In the genomic region with DNA sequence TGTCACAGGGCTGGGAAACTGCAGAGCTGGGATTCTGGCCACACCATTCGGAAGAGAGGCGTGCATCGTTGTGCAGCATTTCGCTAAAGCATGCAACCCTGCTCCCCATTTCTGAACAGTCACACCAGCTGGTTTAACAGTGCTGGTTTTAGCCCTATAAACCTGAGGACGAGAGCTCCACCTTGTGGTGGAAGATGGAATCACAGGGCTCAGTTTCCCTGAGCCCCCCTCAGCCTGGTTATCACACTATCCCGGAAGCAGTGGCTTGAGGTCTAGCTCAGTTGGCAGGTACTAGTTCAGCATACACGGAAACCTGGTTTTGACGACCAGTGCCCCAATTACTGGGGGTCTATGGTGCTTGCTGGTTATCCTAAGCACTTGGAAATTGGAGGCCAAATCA, we compare ENCODE assay signal across 8 mouse cellular contexts. TPM values are rescaled to one million over a fixed set of nuclear protein-coding genes. Genes with fewer than 3 reads are reported as not detected.
DNase-seq lines count a peak whose midpoint lies in the region; ATAC-seq lines count a peak whose summit lies in the region.

No protein-coding gene starts in this region.

- no peak overlapping the region for H3K4me3 ChIP-seq in limb, embryonic 11.5 days (ENCODE audit: low read depth, low read length)
- H3K4me3 ChIP-seq in midbrain, embryonic 15.5 days = no peak overlapping the region

- no peaks in the 10 kb centered on the region for H3K27me3 ChIP-seq in limb, embryonic 11.5 days (ENCODE audit: control insufficient read depth, insufficient read depth, low read length)
- no peaks in the 10 kb centered on the region for H3K27me3 ChIP-seq in midbrain, embryonic 15.5 days (replicated peaks)

- no peak overlapping the region for H3K9ac ChIP-seq in limb, embryonic 11.5 days (ENCODE audit: low read length)
- no peak overlapping the region for H3K9ac ChIP-seq in midbrain, embryonic 15.5 days

- no peaks in the 10 kb centered on the region for H3K36me3 ChIP-seq in limb, embryonic 11.5 days (ENCODE audit: control insufficient read depth, insufficient read depth, low read length)
- H3K36me3 ChIP-seq in midbrain, embryonic 15.5 days (replicated peaks) = no peaks in the 10 kb centered on the region

- DNase-seq in 3T3-L1 (ENCODE audit: low read depth, low spot score) (peak; percentile 81), R1 (ENCODE audit: low read depth, low spot score) (peak; percentile 80)
- peak; percentile 61 to 80 for DNase-seq in cerebellum, postnatal 25 days
- DNase-seq in gastrocnemius, adult 18-20 months (ENCODE audit: low spot score) = peak; percentile 40
- peak; percentile 69 for DNase-seq in kidney, adult 18-20 months
- peak; percentile 88 for DNase-seq in limb, embryonic 11.5 days (ENCODE audit: low spot score)
- DNase-seq in spleen, postnatal 10 days (ENCODE audit: low spot score in 2 of 2) = peak; percentile 58 to 81

- H3K27ac ChIP-seq in limb, embryonic 11.5 days (replicated peaks; ENCODE audit: low read depth, low read length) = no peak overlapping the region
- H3K27ac ChIP-seq in midbrain, embryonic 15.5 days = no peak overlapping the region

- H3K9me3 ChIP-seq in limb, embryonic 11.5 days (ENCODE audit: control insufficient read depth, low read length) = no peaks in the 10 kb centered on the region; the same call in 1 of the 2 replicates
- H3K9me3 ChIP-seq in midbrain, embryonic 15.5 days = no peaks in the 10 kb centered on the region

- WGBS in limb, embryonic 11.5 days = 20% methylated on average over 8 of the region's 8 CpGs
- 14% methylated on average over 8 of the region's 8 CpGs for WGBS in midbrain, embryonic 15.5 days

- no peaks in the 10 kb centered on the region for H3K4me1 ChIP-seq in limb, embryonic 11.5 days (ENCODE audit: control insufficient read depth, insufficient read depth, low read length)
- H3K4me1 ChIP-seq in midbrain, embryonic 15.5 days = no peaks in the 10 kb centered on the region

- no peak for ATAC-seq in limb, embryonic 11.5 days (ENCODE audit: insufficient number of reproducible peaks, low FRiP score, low TSS enrichment, low read depth)
- peak; percentile 74; the same call in 1 of the 2 replicates for ATAC-seq in midbrain, embryonic 15.5 days (replicated peaks)

- no peak overlapping the region for H3K4me2 ChIP-seq in limb, embryonic 11.5 days (ENCODE audit: low read depth, severe bottlenecking)
- H3K4me2 ChIP-seq in midbrain, embryonic 15.5 days = no peak overlapping the region

RNA-seq across cellular contexts. Expression of a gene that starts 13.9 kb away (rescaled TPM):
- total RNA-seq in gastrocnemius, adult 18-20 months (2021) = not detected
- not detected in 2 replicates for polyA plus RNA-seq in limb, embryonic 11.5 days (2014; fragmentation: Nextera tagmentation; extraction: Ambion mirVana)
- polyA plus RNA-seq in midbrain, embryonic 15.5 days (2015; fragmentation: Nextera tagmentation; extraction: Ambion mirVana) = 0.17 TPM in 1 of 2 replicates, not detected in the other

RNA-seq across cellular contexts. Expression of a gene that starts 26.2 kb away (rescaled TPM):
- not detected for total RNA-seq in gastrocnemius, adult 18-20 months (2021)
- 1.7 and 2.8 TPM in 2 replicates for polyA plus RNA-seq in limb, embryonic 11.5 days (2014; fragmentation: Nextera tagmentation; extraction: Ambion mirVana)
- 0.31 and 0.49 TPM in 2 replicates for polyA plus RNA-seq in midbrain, embryonic 15.5 days (2015; fragmentation: Nextera tagmentation; extraction: Ambion mirVana)

RNA-seq across cellular contexts. Expression of a gene that starts 46.5 kb away (rescaled TPM):
- total RNA-seq in gastrocnemius, adult 18-20 months (2021) = not detected
- not detected in 2 replicates for polyA plus RNA-seq in limb, embryonic 11.5 days (2014; fragmentation: Nextera tagmentation; extraction: Ambion mirVana)
- polyA plus RNA-seq in midbrain, embryonic 15.5 days (2015; fragmentation: Nextera tagmentation; extraction: Ambion mirVana) = not detected in 2 replicates

RNA-seq across cellular contexts. Expression of a gene that starts 52.0 kb away (rescaled TPM):
- under 1 TPM; 0.34 to 0.64 TPM for total RNA-seq in gastrocnemius, adult 18-20 months (2021)
- polyA plus RNA-seq in limb, embryonic 11.5 days (2014; fragmentation: Nextera tagmentation; extraction: Ambion mirVana) = 0.16 and 0.21 TPM in 2 replicates
- polyA plus RNA-seq in midbrain, embryonic 15.5 days (2015; fragmentation: Nextera tagmentation; extraction: Ambion mirVana) = not detected in 2 replicates
